Mouse (Mus musculus): ENCODE data around the gene Adm. TPM values are rescaled to one million over a fixed set of nuclear protein-coding genes. Genes with fewer than 3 reads are reported as not detected.
"Not testable (repeated sequence)": the region's sequence is repeated elsewhere in the genome, so short reads cannot be mapped to it uniquely, and the experiment has no call there.

The Adm gene
- polyA plus RNA-seq, 1 experiment from 2014 or later, result not detected

GRCm38 (mm10) chr7:110628273-110628600 lies 776 bp downstream of the Adm start:
- DNase-seq (ENCODE audit: low read depth, low spot score), result no peak
- no peaks in the 10 kb centered on the region for H3K27me3 ChIP-seq
- ATAC-seq, result no peak
- no peak for TF ChIP-seq CTCF (IDR thresholded peaks at IDR 0.05)
- in situ Hi-C loops (cut with MboI; ENCODE audit: low pct_unique_long_range_greater_than_20kb), result loop anchor here (5.0 kb wide), 3 partner anchors 81 to 341 kb away; no protein-coding TSS in a partner anchor
- ChIA-PET POLR2A (interaction anchor here (0.6 kb wide), 1 partner anchor 919 kb away, joined by 4 read pairs; no protein-coding TSS in a partner anchor), CTCF (interaction anchor here (1.2 kb wide), 1 partner anchor 196 kb away, joined by 3 read pairs; no protein-coding TSS in a partner anchor)

DNA sequence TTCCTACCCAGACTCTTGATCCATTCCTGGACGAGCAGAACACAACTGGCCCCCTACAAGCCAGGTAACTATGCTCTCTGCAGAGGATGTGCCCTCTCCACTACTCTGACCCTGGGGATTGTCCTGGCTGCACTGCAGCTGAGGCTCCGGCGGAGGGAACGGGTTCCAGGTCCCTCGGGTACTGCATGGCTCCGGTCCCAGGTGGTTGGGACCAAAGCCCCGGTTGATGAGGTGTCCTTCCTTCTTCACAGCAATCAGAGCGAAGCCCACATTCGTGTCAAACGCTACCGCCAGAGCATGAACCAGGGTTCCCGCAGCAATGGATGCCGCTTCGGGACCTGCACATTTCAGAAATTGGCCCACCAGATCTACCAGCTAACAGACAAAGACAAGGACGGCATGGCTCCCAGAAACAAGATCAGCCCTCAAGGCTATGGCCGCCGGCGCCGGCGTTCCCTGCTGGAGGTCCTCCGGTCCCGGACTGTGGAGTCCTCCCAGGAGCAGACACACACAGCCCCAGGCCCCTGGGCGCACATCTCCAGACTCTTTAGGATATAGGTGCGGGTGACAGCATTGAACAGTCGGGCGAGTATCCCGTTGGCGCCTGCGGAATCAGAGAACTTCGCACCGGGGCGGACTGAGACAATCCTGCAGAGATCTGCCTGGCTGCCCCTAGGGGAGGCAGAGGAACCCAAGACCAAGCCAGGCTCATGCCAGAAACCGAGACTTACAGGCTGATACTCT lies 1.3 kb downstream of the Adm start:
- in situ Hi-C loops (cut with MboI; ENCODE audit: low pct_unique_long_range_greater_than_20kb), result loop anchor here (5.0 kb wide), 3 partner anchors 81 to 341 kb away; no protein-coding TSS in a partner anchor
- POLR2A ChIA-PET, result interaction anchor here (0.6 kb wide), 1 partner anchor 919 kb away, joined by 4 read pairs; no protein-coding TSS in a partner anchor
- H3K27me3 ChIP-seq, result no peaks in the 10 kb centered on the region
- ATAC-seq (no peak), DNase-seq (ENCODE audit: low read depth, low spot score) (no peak)
- CTCF ChIA-PET, result interaction anchor here (1.2 kb wide), 1 partner anchor 196 kb away, joined by 3 read pairs; no protein-coding TSS in a partner anchor
- no peak for TF ChIP-seq CTCF (IDR thresholded peaks at IDR 0.05)

GRCm38 (mm10) chr7:110629892-110630666 lies 2.6 kb downstream of the Adm start:
- ATAC-seq, result peak; percentile 78
- ChIA-PET CTCF (interaction anchor here (0.6 to 5.7 kb wide), 12 partner anchors 9 to 360 kb away, joined by 3 to 35 read pairs (median 4); no protein-coding TSS in a partner anchor), POLR2A (interaction anchor here (0.5 to 0.9 kb wide), 3 partner anchors 9 to 343 kb away, joined by 3 to 5 read pairs (median 3); no protein-coding TSS in a partner anchor)
- in situ Hi-C loops (cut with MboI; ENCODE audit: low pct_unique_long_range_greater_than_20kb), result loop anchor here (5.0 kb wide), 3 partner anchors 83 to 343 kb away; no protein-coding TSS in a partner anchor
- peak; percentile 93 for TF ChIP-seq CTCF (IDR thresholded peaks at IDR 0.05)
- H3K27me3 ChIP-seq, result no peaks in the 10 kb centered on the region
- no peak for DNase-seq (ENCODE audit: low read depth, low spot score)

- TF ChIP-seq CTCF (IDR thresholded peaks at IDR 0.05), result no peak
- no peaks in the 10 kb centered on the region for H3K27me3 ChIP-seq
- ChIA-PET POLR2A (interaction anchor here (0.8 to 0.9 kb wide), 2 partner anchors 8 to 344 kb away, joined by 3 read pairs; no protein-coding TSS in a partner anchor), CTCF (interaction anchor here (0.9 to 5.7 kb wide), 7 partner anchors 11 to 361 kb away, joined by 3 to 35 read pairs (median 7); no protein-coding TSS in a partner anchor)
- in situ Hi-C loops (cut with MboI; ENCODE audit: low pct_unique_long_range_greater_than_20kb), result no loop called here
- DNase-seq (ENCODE audit: low read depth, low spot score) (no peak), ATAC-seq (no peak)
Observed at GRCm38 (mm10) chr7:110631136-110631888, 3.9 kb downstream of the Adm start.

- TF ChIP-seq CTCF (IDR thresholded peaks at IDR 0.05), result no peak
- POLR2A ChIA-PET, result no interaction called here
- no peak for DNase-seq (ENCODE audit: low read depth, low spot score)
- H3K27me3 ChIP-seq, result no peaks in the 10 kb centered on the region
- no peak for ATAC-seq
- CTCF ChIA-PET, result interaction anchor here (1.0 kb wide), 1 partner anchor 9 kb away, joined by 4 read pairs; no protein-coding TSS in a partner anchor
- in situ Hi-C loops (cut with MboI; ENCODE audit: low pct_unique_long_range_greater_than_20kb), result no loop called here
Observed at GRCm38 (mm10) chr7:110635929-110636328, 8.5 kb downstream of the Adm start.

DNA sequence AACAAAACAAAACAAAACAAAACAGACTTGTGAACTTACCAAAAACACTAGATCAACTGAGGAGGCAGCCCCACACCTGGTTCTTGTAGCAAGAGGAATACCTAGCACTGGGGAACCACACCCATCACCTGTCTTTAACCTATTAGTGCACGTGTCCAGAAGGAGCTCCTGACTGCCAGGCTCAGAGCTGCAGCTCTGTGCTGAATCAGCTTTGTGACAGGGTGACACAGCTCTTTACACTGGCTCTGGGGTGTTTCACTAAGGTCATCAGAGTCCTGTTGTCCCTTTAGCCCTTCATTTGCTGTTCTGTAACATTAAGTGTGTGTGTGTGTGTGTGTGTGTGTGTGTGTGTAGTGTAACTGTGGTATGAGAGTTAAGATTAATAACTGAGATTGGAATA lies 9.1 kb downstream of the Adm start:
- ATAC-seq (no peak), DNase-seq (ENCODE audit: low read depth, low spot score) (no peak)
- in situ Hi-C loops (cut with MboI; ENCODE audit: low pct_unique_long_range_greater_than_20kb), result no loop called here
- no peaks in the 10 kb centered on the region for H3K27me3 ChIP-seq
- CTCF ChIA-PET, result interaction anchor here (1.0 kb wide), 1 partner anchor 8 kb away, joined by 4 read pairs; no protein-coding TSS in a partner anchor
- no peak for TF ChIP-seq CTCF (IDR thresholded peaks at IDR 0.05)
- POLR2A ChIA-PET, result no interaction called here

DNA sequence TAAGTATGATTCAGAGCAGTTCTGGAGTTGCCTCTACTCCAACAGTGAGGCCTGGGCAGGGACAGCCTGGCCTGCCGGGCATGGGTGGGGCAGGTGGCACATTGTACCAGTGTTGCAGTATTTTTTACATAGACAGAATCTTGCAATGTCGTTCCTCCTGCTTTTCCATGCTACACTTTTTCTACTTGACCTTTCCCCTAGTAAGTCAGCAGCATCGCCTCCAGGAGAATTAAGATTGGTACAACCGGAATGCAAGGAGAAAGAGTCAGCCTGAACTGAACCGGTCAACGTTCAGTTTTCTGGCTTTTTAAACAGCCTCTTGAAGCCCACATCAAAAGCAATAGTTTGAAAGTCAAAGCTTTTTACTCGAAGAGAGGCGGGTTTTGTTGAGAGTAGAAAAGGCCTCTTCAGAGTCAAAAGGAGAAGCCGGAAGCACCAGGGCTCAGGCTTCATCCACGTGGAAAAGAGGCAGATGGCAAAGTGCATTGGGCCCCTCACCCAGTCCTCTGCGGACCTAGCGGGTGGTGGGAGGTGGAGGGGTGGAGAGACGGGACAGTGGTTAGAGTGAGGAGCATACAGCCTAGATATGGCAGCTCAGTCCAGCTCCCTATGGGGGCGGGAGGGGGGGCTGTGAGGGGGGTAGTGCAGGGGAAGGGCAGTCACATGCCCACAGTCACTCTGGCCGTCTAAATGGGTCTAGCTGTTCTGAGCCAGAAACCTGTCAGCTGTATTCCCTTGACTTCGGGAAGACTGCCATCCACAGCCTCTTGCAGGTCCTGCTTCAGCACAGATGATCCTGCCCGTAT lies 11.0 kb downstream of the Adm start:
- no peak for TF ChIP-seq CTCF (IDR thresholded peaks at IDR 0.05)
- in situ Hi-C loops (cut with MboI; ENCODE audit: low pct_unique_long_range_greater_than_20kb), result no loop called here
- ChIA-PET POLR2A (interaction anchor here (0.8 to 0.9 kb wide), 2 partner anchors 8 to 13 kb away, joined by 3 read pairs; no protein-coding TSS in a partner anchor), CTCF (interaction anchor here (0.8 to 1.6 kb wide), 3 partner anchors 8 to 19 kb away, joined by 3 to 4 read pairs (median 3); no protein-coding TSS in a partner anchor)
- DNase-seq (ENCODE audit: low read depth, low spot score), result no peak
- no peak for ATAC-seq
- no peaks in the 10 kb centered on the region for H3K27me3 ChIP-seq

- in situ Hi-C loops (cut with MboI; ENCODE audit: low pct_unique_long_range_greater_than_20kb), result no loop called here
- CTCF ChIA-PET, result interaction anchor here (0.8 to 1.6 kb wide), 2 partner anchors 9 to 18 kb away, joined by 3 to 4 read pairs; no protein-coding TSS in a partner anchor
- POLR2A ChIA-PET, result interaction anchor here (0.8 kb wide), 1 partner anchor 9 kb away, joined by 3 read pairs; no protein-coding TSS in a partner anchor
- no peak for DNase-seq (ENCODE audit: low read depth, low spot score)
- ATAC-seq, result no peak
- no peaks in the 10 kb centered on the region for H3K27me3 ChIP-seq
- no peak for TF ChIP-seq CTCF (IDR thresholded peaks at IDR 0.05)
Observed at GRCm38 (mm10) chr7:110639291-110639915, 11.9 kb downstream of the Adm start.

GRCm38 (mm10) chr7:110639958-110640357 lies 12.5 kb downstream of the Adm start:
- DNase-seq (ENCODE audit: low read depth, low spot score); ATAC-seq; POLR2A ChIA-PET; H3K27me3 ChIP-seq; in situ Hi-C loops (cut with MboI; ENCODE audit: low pct_unique_long_range_greater_than_20kb): not testable (repeated sequence)
- CTCF ChIA-PET, result interaction anchor here (1.6 kb wide), 1 partner anchor 10 kb away, joined by 4 read pairs; no protein-coding TSS in a partner anchor

Data from Patski (cell line).